Mouse (Mus musculus) midbrain, postnatal 0 days (tissue): ENCODE measurements around the gene Gm10273. TPM values are rescaled to one million over a fixed set of nuclear protein-coding genes. Genes with fewer than 3 reads are reported as not detected.
A peak's percentile ranks its signal among the peaks of the same experiment; 100 is the strongest.
"Not testable (repeated sequence)": the region's sequence is repeated elsewhere in the genome, so short reads cannot be mapped to it uniquely, and the experiment has no call there.

Source experiments
- ATAC-seq: fragments of 200-750 bp; cut with Nextera tagmentation; 2 replicates; pipeline ENCODE4 v1.8.0; 2017; ENCODE audit warnings: moderate number of reproducible peaks, mild to moderate bottlenecking, moderate TSS enrichment, moderate library complexity; ENCODE audit not compliant: low FRiP score
- DNase-seq: peaks from one replicate; pipeline ENCODE4 v3.0.0-alpha.2; 2015; ENCODE audit warnings: low spot score
- H3K27ac ChIP-seq: fragments of 300-500 bp; sonication (generic); 2 replicates; pipeline ENCODE4 v1.5.1; 2014; ENCODE audit warnings: low read depth, mild to moderate bottlenecking, low read length, mixed read lengths
- H3K27me3 ChIP-seq: fragments of 300-500 bp; sonication (generic); 2 replicates; pipeline ENCODE4 v1.6.1; 2014; ENCODE audit warnings: low read length, control low read depth, mixed read lengths; ENCODE audit not compliant: insufficient read depth
- H3K36me3 ChIP-seq: fragments of 300-500 bp; sonication (generic); 2 replicates; pipeline ENCODE4 v1.6.1; 2014; ENCODE audit warnings: low read length, control low read depth, mixed read lengths; ENCODE audit not compliant: insufficient read depth
- H3K4me1 ChIP-seq: fragments of 300-500 bp; sonication (generic); 2 replicates; pipeline ENCODE4 v1.6.1; 2014; ENCODE audit warnings: mild to moderate bottlenecking, control low read depth, antibody characterized with exemption, low read length, mixed read lengths; ENCODE audit not compliant: insufficient read depth
- H3K4me2 ChIP-seq: fragments of 300-500 bp; sonication (generic); 2 replicates; pipeline ENCODE4 v1.6.1; 2014; ENCODE audit warnings: low read depth, mild to moderate bottlenecking, low read length, mixed read lengths; ENCODE audit not compliant: poor library complexity, severe bottlenecking
- H3K4me3 ChIP-seq: fragments of 300-500 bp; sonication (generic); 2 replicates; pipeline ENCODE4 v1.5.1; 2014; ENCODE audit warnings: low read depth, mild to moderate bottlenecking, low read length, moderate library complexity
- H3K9ac ChIP-seq: fragments of 300-500 bp; sonication (generic); replicated peaks from 2 replicates; pipeline ENCODE4 v1.6.1; 2014; ENCODE audit warnings: mild to moderate bottlenecking, low read length, moderate library complexity, mixed read lengths; ENCODE audit not compliant: poor library complexity, severe bottlenecking
- H3K9me3 ChIP-seq: fragments of 300-500 bp; sonication (generic); 2 replicates; pipeline ENCODE4 v1.6.1; 2016; ENCODE audit warnings: low read length, control low read depth
- CTCF ChIP-seq: IDR thresholded peaks from 2 replicates; pipeline ENCODE4 v1.5.1; 2016; ENCODE audit warnings: antibody characterized with exemption, mild to moderate bottlenecking
- WGBS: fragments of 180-500 bp; shearing (Covaris S2); extraction: QIAGEN DNeasy Blood & Tissue Kit; methylation state at CpG from one replicate; pipeline ENCODE4 v1.1.7; 2014; 5-methylcytosine and 5-hydroxymethylcytosine counted together
- polyA plus RNA-seq: library from polyadenylated mRNA; unstranded; fragments of >200 nt; fragmentation: Nextera tagmentation; extraction: Ambion mirVana; gene quantifications from 2 replicates; pipeline ENCODE4 v1.2.1, GENCODE M21; 2015
- total RNA-seq: library from RNA; depleted of rRNA; stranded (reverse); fragments of >200 nt; gene quantifications from 2 replicates; pipeline ENCODE4 v1.2.3, GENCODE M21; 2014; rRNA removed

Gm10273 gene
- total RNA-seq: 4.3 and 6.9 TPM in 2 replicates
- polyA plus RNA-seq: 5.9 and 7.7 TPM in 2 replicates

DNA sequence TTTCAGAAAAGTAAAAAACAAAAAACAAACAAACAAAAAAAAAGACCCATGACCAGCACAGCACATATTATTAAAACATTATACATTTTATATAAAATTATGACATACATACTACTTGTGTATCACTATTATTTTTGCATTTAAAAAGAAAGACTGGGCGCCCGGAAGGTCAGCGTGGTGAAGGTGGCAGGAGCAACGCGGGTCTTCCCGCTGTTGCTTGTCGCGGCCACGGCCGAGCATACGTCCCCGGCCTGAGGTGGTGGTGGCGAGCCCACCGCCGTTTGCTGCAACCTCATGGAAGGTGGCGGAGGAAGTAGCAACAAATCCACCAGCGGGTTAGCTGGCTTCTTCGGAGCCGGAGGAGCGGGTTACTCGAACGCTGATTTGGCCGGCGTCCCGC is at the start of gene Gm10273:
Gene Gm10273 (plus strand): TSS at position 172 of the 400 bp plus-strand sequence.
- not testable (repeated sequence) for DNase-seq, H3K4me1 ChIP-seq, H3K4me2 ChIP-seq, H3K36me3 ChIP-seq, H3K27me3 ChIP-seq, H3K4me3 ChIP-seq, H3K9me3 ChIP-seq, H3K9ac ChIP-seq, H3K27ac ChIP-seq, ATAC-seq
- WGBS: 83% methylated on average over 8 of the region's 25 CpGs

GRCm38 (mm10) chr10:59346560-59346959 is 48.9 kb upstream of the Gm10273 start:
- TF ChIP-seq CTCF: no peak
- H3K27me3 ChIP-seq: no peaks in the 10 kb centered on the region
- H3K9me3 ChIP-seq: no peaks in the 10 kb centered on the region
- no peak overlapping the region for H3K9ac ChIP-seq
- H3K4me2 ChIP-seq: no peak overlapping the region
- ATAC-seq (no peak), DNase-seq (no peak)
- H3K4me1 ChIP-seq: no peaks in the 10 kb centered on the region
- no peak overlapping the region for H3K4me3 ChIP-seq
- 96% methylated on average over 2 of the region's 2 CpGs for WGBS
- H3K27ac ChIP-seq: no peak overlapping the region
- H3K36me3 ChIP-seq: peaks cover 33% of the 10 kb centered on the region

GRCm38 (mm10) chr10:59348200-59348599 is 47.2 kb upstream of the Gm10273 start:
- WGBS: 95% methylated on average over 9 of the region's 9 CpGs
- no peak for ATAC-seq
- no peaks in the 10 kb centered on the region for H3K27me3 ChIP-seq
- peaks cover 43% of the 10 kb centered on the region for H3K36me3 ChIP-seq
- no peaks in the 10 kb centered on the region for H3K9me3 ChIP-seq
- no peak overlapping the region for H3K4me3 ChIP-seq
- no peak for DNase-seq
- H3K9ac ChIP-seq: no peak overlapping the region
- TF ChIP-seq CTCF: no peak
- no peak overlapping the region for H3K4me2 ChIP-seq
- H3K4me1 ChIP-seq: no peaks in the 10 kb centered on the region
- no peak overlapping the region for H3K27ac ChIP-seq

- no peak overlapping the region for H3K4me3 ChIP-seq
- TF ChIP-seq CTCF: no peak
- H3K9me3 ChIP-seq: no peaks in the 10 kb centered on the region
- ATAC-seq (no peak), DNase-seq (no peak)
- H3K27me3 ChIP-seq: no peaks in the 10 kb centered on the region
- no peak overlapping the region for H3K4me2 ChIP-seq
- peaks cover 43% of the 10 kb centered on the region for H3K36me3 ChIP-seq
- H3K27ac ChIP-seq: no peak overlapping the region
- H3K9ac ChIP-seq: no peak overlapping the region
- WGBS: 97% methylated on average over 2 of the region's 2 CpGs
- no peaks in the 10 kb centered on the region for H3K4me1 ChIP-seq
Observed at GRCm38 (mm10) chr10:59349536-59349935, 45.9 kb upstream of the Gm10273 start.

- DNase-seq (no peak), ATAC-seq (no peak)
- no peak overlapping the region for H3K4me2 ChIP-seq
- H3K9ac ChIP-seq: no peak overlapping the region
- WGBS: 51% methylated on average over 1 of the region's 1 CpGs
- no peaks in the 10 kb centered on the region for H3K27me3 ChIP-seq
- TF ChIP-seq CTCF: peak; percentile 46; the same call in 1 of the 2 replicates
- H3K9me3 ChIP-seq: no peaks in the 10 kb centered on the region
- no peak overlapping the region for H3K27ac ChIP-seq
- no peak overlapping the region for H3K4me3 ChIP-seq
- peaks cover 39% of the 10 kb centered on the region for H3K36me3 ChIP-seq
- no peaks in the 10 kb centered on the region for H3K4me1 ChIP-seq
Observed at GRCm38 (mm10) chr10:59353065-59353464, 42.4 kb upstream of the Gm10273 start.

DNA sequence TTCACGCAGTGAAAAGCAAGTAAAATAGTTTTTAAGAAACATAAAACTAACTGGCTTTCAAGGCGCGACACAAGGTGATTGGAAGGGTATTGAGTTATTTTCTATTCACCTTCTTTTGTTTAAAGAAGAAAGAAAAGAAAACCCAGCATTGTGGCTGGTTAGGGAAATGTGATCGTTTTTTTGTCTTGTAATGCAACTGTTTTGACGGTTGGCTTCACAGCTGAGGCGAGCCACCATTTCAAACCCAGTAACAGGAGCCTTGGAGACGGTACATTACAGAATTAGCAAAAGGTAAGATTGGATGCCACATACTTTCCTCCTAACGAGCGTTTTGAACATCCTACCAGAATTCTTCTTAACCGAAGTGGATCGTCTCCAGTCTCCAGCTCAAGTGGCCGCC is 41.3 kb upstream of the Gm10273 start:
- TF ChIP-seq CTCF: no peak
- H3K4me2 ChIP-seq: no peak overlapping the region
- H3K36me3 ChIP-seq: peaks cover 32% of the 10 kb centered on the region
- DNase-seq (no peak), ATAC-seq (no peak)
- H3K9me3 ChIP-seq: no peaks in the 10 kb centered on the region
- H3K27ac ChIP-seq: no peak overlapping the region
- no peak overlapping the region for H3K9ac ChIP-seq
- WGBS: 91% methylated on average over 12 of the region's 12 CpGs
- no peak overlapping the region for H3K4me3 ChIP-seq
- H3K27me3 ChIP-seq: no peaks in the 10 kb centered on the region
- no peaks in the 10 kb centered on the region for H3K4me1 ChIP-seq
